Mouse (Mus musculus) megakaryocyte progenitor cell, adult 5-6 weeks (primary cell): Measurements from ENCODE around the gene Zfp839. TPM values are rescaled to one million over a fixed set of nuclear protein-coding genes. Genes with fewer than 3 reads are reported as not detected.
"Not testable (repeated sequence)": the region's sequence is repeated elsewhere in the genome, so short reads cannot be mapped to it uniquely, and the experiment has no call there.

Experiments
- ATAC-seq: replicated peaks from 2 replicates; pipeline ENCODE4 v1.8.0; 2016; ENCODE audit warnings: mild to moderate bottlenecking, moderate TSS enrichment, inconsistent platforms; ENCODE audit not compliant: poor library complexity
- total RNA-seq, 2 experiments: library from RNA; stranded (forward) in 1 of 2; stranded (reverse) in 1 of 2; fragments of 157-497, 149-512 nt in 1 of 2; fragments of 200-1000 nt in 1 of 2; gene quantifications; 2 replicates each; pipeline versions ENCODE4 v1.2.3 to v1.2.4; 2015 to 2017

Zfp839 gene
- total RNA-seq, 2 experiments from 2014 or later = 4.6 to 5.5 TPM

GRCm38 (mm10) chr12:110840348-110841198 lies 9.5 kb upstream of the Zfp839 start, which contains the start of gene Mok:
TSS of gene Mok (minus strand) at chr12:110840939.
- peak; percentile 37 for ATAC-seq

GRCm38 (mm10) chr12:110841731-110842493 lies 8.1 kb upstream of the Zfp839 start:
- no peak for ATAC-seq

- ATAC-seq = peak; percentile 58
Measured at GRCm38 (mm10) chr12:110843194-110844048, 6.6 kb upstream of the Zfp839 start.

- ATAC-seq = peak; percentile 30
Measured at GRCm38 (mm10) chr12:110844227-110845130, 5.6 kb upstream of the Zfp839 start.

GRCm38 (mm10) chr12:110845131-110845880 lies 4.7 kb upstream of the Zfp839 start:
- ATAC-seq = peak; percentile 71

- no peak for ATAC-seq
Measured at GRCm38 (mm10) chr12:110846191-110846765, 3.8 kb upstream of the Zfp839 start.

GRCm38 (mm10) chr12:110850929-110851256 lies 840 bp downstream of the Zfp839 start:
- no peak for ATAC-seq

GRCm38 (mm10) chr12:110851414-110851813 lies 1.4 kb downstream of the Zfp839 start:
- peak; percentile 55 for ATAC-seq

GRCm38 (mm10) chr12:110851923-110852322 lies 1.9 kb downstream of the Zfp839 start:
- no peak for ATAC-seq

- ATAC-seq = 0 out of 2 replicates have a peak, but pooled peaks have one; percentile 4
Measured at GRCm38 (mm10) chr12:110854786-110855737, 5.0 kb downstream of the Zfp839 start.

GRCm38 (mm10) chr12:110857196-110857595 lies 7.1 kb downstream of the Zfp839 start:
- peak; percentile 53 for ATAC-seq

GRCm38 (mm10) chr12:110858681-110859080 lies 8.6 kb downstream of the Zfp839 start:
- not testable (repeated sequence) for ATAC-seq

GRCm38 (mm10) chr12:110860293-110860692 lies 10.2 kb downstream of the Zfp839 start:
- ATAC-seq = no peak

GRCm38 (mm10) chr12:110861256-110861655 lies 11.2 kb downstream of the Zfp839 start:
- ATAC-seq = no peak

GRCm38 (mm10) chr12:110864008-110864407 lies 14.0 kb downstream of the Zfp839 start:
- ATAC-seq = no peak

GRCm38 (mm10) chr12:110865571-110865970 lies 15.5 kb downstream of the Zfp839 start:
- ATAC-seq = no peak

- no peak for ATAC-seq
Measured at GRCm38 (mm10) chr12:110865989-110866388, 15.9 kb downstream of the Zfp839 start.

GRCm38 (mm10) chr12:110870107-110870506 lies 20.1 kb downstream of the Zfp839 start:
- ATAC-seq = peak; percentile 67
